29 mouse cellular contexts compared by ENCODE assay signal in genomic region chr7:64450631-64451030, GRCm38 (mm10). TPM values are rescaled to one million over a fixed set of nuclear protein-coding genes. Genes with fewer than 3 reads are reported as not detected.
A peak's percentile ranks its signal among the peaks of the same experiment; 100 is the strongest.
DNase-seq lines count a peak whose midpoint lies in the region; ATAC-seq and TF ChIP-seq lines count a peak whose summit lies in the region.
"Had no signal": no experiment of that assay in that cellular context is flagged by ENCODE, and none has a peak within 500 bp of the region (broad histone marks: within the 10 kb centered on the region; RNA-seq: fewer than 3 reads in every experiment).

No protein-coding gene starts in this region.

- peak; percentile 34; the same call in 1 of the 2 replicates for ATAC-seq in hindbrain, embryonic 16.5 days
- no peak for ATAC-seq in hindbrain, embryonic 13.5 days (ENCODE audit: low FRiP score)
- ATAC-seq in forebrain, embryonic 16.5 days = peak; percentile 47
- ATAC-seq: inflammation-experienced regulatory T-cells, adult 6 months; Patski had no signal

- no peaks in the 10 kb centered on the region for H3K79me2 ChIP-seq in heart, adult 2 months (replicated peaks; ENCODE audit: control insufficient read depth, insufficient read depth, low read length)

- H3K36me3 ChIP-seq in hindbrain, embryonic 16.5 days (ENCODE audit: control insufficient read depth, insufficient read depth, low read length) = no peaks in the 10 kb centered on the region
- H3K36me3 ChIP-seq in hindbrain, embryonic 13.5 days = no peaks in the 10 kb centered on the region
- no peaks in the 10 kb centered on the region for H3K36me3 ChIP-seq in forebrain, embryonic 16.5 days (ENCODE audit: control insufficient read depth, insufficient read depth)
- no peaks in the 10 kb centered on the region for H3K36me3 ChIP-seq in heart, adult 2 months (ENCODE audit: control insufficient read depth, insufficient read depth, low read length)
- H3K36me3 ChIP-seq: embryonic facial prominence, embryonic 13.5 days; heart, embryonic 10.5 days; limb, embryonic 10.5 days; liver, embryonic 15.5 days; lung, embryonic 15.5 days; neural tube, embryonic 15.5 days had no signal

- peak; percentile 36 to 45 for DNase-seq in cerebellum, postnatal 14 days
- no peak for DNase-seq in cerebellum, adult 9-11 months
- DNase-seq in left cerebral cortex, postnatal 4 days = peak; percentile 62
- no peak for DNase-seq in left cerebral cortex, adult 8-10 months (ENCODE audit: low spot score in 2 of 2)
- no peak for DNase-seq in heart, adult 2 months
- DNase-seq: adrenal gland, postnatal 36 days; embryo, embryonic 11 days; heart, postnatal 4 days; kidney, adult 18-20 months; kidney, postnatal 4 days; liver; lung, postnatal 36 days; thymus, adult 2 months; thymus, postnatal 4 days had no signal

- no peak overlapping the region for H3K9ac ChIP-seq in hindbrain, embryonic 16.5 days (ENCODE audit: low read depth, low read length)
- H3K9ac ChIP-seq in hindbrain, embryonic 13.5 days = no peak overlapping the region
- H3K9ac ChIP-seq in forebrain, embryonic 16.5 days (replicated peaks; ENCODE audit: low read depth, low read length) = no peak overlapping the region
- no peak overlapping the region for H3K9ac ChIP-seq in heart, adult 2 months (ENCODE audit: low read depth, low read length)
- H3K9ac ChIP-seq: embryonic facial prominence, embryonic 13.5 days; liver, embryonic 15.5 days; lung, embryonic 15.5 days; neural tube, embryonic 15.5 days had no signal

- H3K4me3 ChIP-seq in hindbrain, embryonic 16.5 days (ENCODE audit: low read length) = no peak overlapping the region
- no peak overlapping the region for H3K4me3 ChIP-seq in hindbrain, embryonic 13.5 days
- H3K4me3 ChIP-seq in forebrain, embryonic 16.5 days (replicated peaks; ENCODE audit: low read length) = no peak overlapping the region
- no peak overlapping the region for H3K4me3 ChIP-seq in heart, adult 2 months
- H3K4me3 ChIP-seq: embryonic facial prominence, embryonic 13.5 days; erythroblast, embryonic 14.5 days; heart, embryonic 10.5 days; left cerebral cortex, adult 2 months; limb, embryonic 10.5 days; liver, embryonic 15.5 days; lung, embryonic 15.5 days; megakaryocyte, embryonic 14.5 days; neural tube, embryonic 15.5 days had no signal

- 62% methylated on average over 13 of the region's 13 CpGs for WGBS in hindbrain, embryonic 16.5 days
- 82% methylated on average over 13 of the region's 13 CpGs for WGBS in hindbrain, embryonic 13.5 days
- WGBS in forebrain, embryonic 16.5 days = 36% methylated on average over 13 of the region's 13 CpGs
- WGBS in heart, adult 2 months = 78% methylated on average over 13 of the region's 13 CpGs

- no peak overlapping the region; the same call in 1 of the 2 replicates for H3K27ac ChIP-seq in hindbrain, embryonic 16.5 days (ENCODE audit: low read depth, low read length)
- H3K27ac ChIP-seq in hindbrain, embryonic 13.5 days = no peak overlapping the region
- peak overlapping the region; percentile 73 for H3K27ac ChIP-seq in forebrain, embryonic 16.5 days (ENCODE audit: low read length)
- H3K27ac ChIP-seq in heart, adult 2 months = no peak overlapping the region
- H3K27ac ChIP-seq: embryonic facial prominence, embryonic 13.5 days; heart, embryonic 10.5 days; limb, embryonic 10.5 days; liver, embryonic 15.5 days; lung, embryonic 15.5 days; neural tube, embryonic 15.5 days; stomach, postnatal 0 days had no signal

- H3K27me3 ChIP-seq in hindbrain, embryonic 16.5 days (replicated peaks; ENCODE audit: control insufficient read depth, insufficient read depth, low read length) = no peaks in the 10 kb centered on the region
- no peaks in the 10 kb centered on the region for H3K27me3 ChIP-seq in hindbrain, embryonic 13.5 days
- H3K27me3 ChIP-seq in forebrain, embryonic 16.5 days (replicated peaks; ENCODE audit: control insufficient read depth, insufficient read depth, low read length) = no peaks in the 10 kb centered on the region
- H3K27me3 ChIP-seq in heart, adult 2 months (ENCODE audit: control insufficient read depth, insufficient read depth, low read length) = no peaks in the 10 kb centered on the region
- H3K27me3 ChIP-seq: embryonic facial prominence, embryonic 13.5 days; liver, embryonic 15.5 days; lung, embryonic 15.5 days; megakaryocyte, embryonic 14.5 days; neural tube, embryonic 15.5 days had no signal

- no peak for TF ChIP-seq EP300 in heart, adult 2 months (IDR thresholded peaks at IDR 0.05; ENCODE audit: insufficient read depth, low read depth, low read length)

- no peaks in the 10 kb centered on the region for H3K4me1 ChIP-seq in hindbrain, embryonic 16.5 days (ENCODE audit: control insufficient read depth, insufficient read depth, low read depth, low read length)
- H3K4me1 ChIP-seq in hindbrain, embryonic 13.5 days (replicated peaks) = peaks cover 14% of the 10 kb centered on the region; the same call in 1 of the 2 replicates
- peaks cover 22% of the 10 kb centered on the region for H3K4me1 ChIP-seq in forebrain, embryonic 16.5 days (replicated peaks; ENCODE audit: control insufficient read depth, insufficient read depth, low read length)
- no peaks in the 10 kb centered on the region for H3K4me1 ChIP-seq in heart, adult 2 months (ENCODE audit: control insufficient read depth, insufficient read depth, low read length)
- H3K4me1 ChIP-seq: embryonic facial prominence, embryonic 13.5 days; heart, embryonic 10.5 days; limb, embryonic 10.5 days; liver, embryonic 15.5 days; lung, embryonic 15.5 days; megakaryocyte, embryonic 14.5 days; neural tube, embryonic 15.5 days had no signal

- intact Hi-C loops in left cerebral cortex, postnatal 4 days (cut with DNase I) = no loop called here
- intact Hi-C loops in heart, adult 2 months (cut with DNase I) = no loop called here

- H3K9me3 ChIP-seq in hindbrain, embryonic 16.5 days (ENCODE audit: control insufficient read depth, low read length) = no peaks in the 10 kb centered on the region
- H3K9me3 ChIP-seq in hindbrain, embryonic 13.5 days = no peaks in the 10 kb centered on the region
- H3K9me3 ChIP-seq in forebrain, embryonic 16.5 days (ENCODE audit: control insufficient read depth, low read length) = no peaks in the 10 kb centered on the region
- H3K9me3 ChIP-seq: embryonic facial prominence, embryonic 13.5 days; heart, embryonic 10.5 days; limb, embryonic 10.5 days; liver, embryonic 15.5 days; lung, embryonic 15.5 days; neural tube, embryonic 15.5 days had no signal

- TF ChIP-seq CTCF in heart, adult 2 months (IDR thresholded peaks at IDR 0.05) = no peak

- no peak overlapping the region for H3K4me2 ChIP-seq in hindbrain, embryonic 16.5 days (ENCODE audit: low read length)
- H3K4me2 ChIP-seq in hindbrain, embryonic 13.5 days = no peak overlapping the region
- H3K4me2 ChIP-seq in forebrain, embryonic 16.5 days (ENCODE audit: low read length) = no peak overlapping the region
- H3K4me2 ChIP-seq: embryonic facial prominence, embryonic 13.5 days; liver, embryonic 15.5 days; lung, embryonic 15.5 days; neural tube, embryonic 15.5 days had no signal

- TF ChIP-seq POLR2A in heart, adult 2 months (IDR thresholded peaks at IDR 0.05; ENCODE audit: insufficient read depth, low read depth, low read length) = no peak

RNA-seq across cellular contexts. Expression of gene Apba2, which starts 50.9 kb away (rescaled TPM):
- 173 and 186 TPM in 2 replicates for polyA plus RNA-seq in hindbrain, embryonic 16.5 days (2015; fragmentation: Nextera tagmentation; extraction: Ambion mirVana)
- 152 and 154 TPM in 2 replicates for polyA plus RNA-seq in hindbrain, embryonic 13.5 days (2015; fragmentation: Nextera tagmentation; extraction: Ambion mirVana)
- 100 to 1,000 TPM; 204 to 211 TPM for total RNA-seq in left cerebral cortex, postnatal 4 days (2021)
- total RNA-seq in left cerebral cortex, adult 8-10 months (2022) = 100 to 1,000 TPM; 215 to 224 (median 220) TPM
- polyA plus RNA-seq in forebrain, embryonic 16.5 days (2015; fragmentation: Nextera tagmentation; extraction: Ambion mirVana) = 161 and 176 TPM in 2 replicates
- total RNA-seq in heart, adult 2 months (2021) = 1 to 10 TPM in 1 of 2 experiments, under 1 TPM in 1; 0.68 to 1.2 TPM
- polyA plus RNA-seq in heart, adult 2 months (2012; rRNA removed) = 0.90 and 1.0 TPM in 2 replicates
- polyA plus RNA-seq: erythroblast, embryonic 14.5 days; inflammation-experienced regulatory T-cells, adult 6 months; Patski had no signal

RNA-seq across cellular contexts. Expression of gene Mcee, which starts 58.2 kb away (rescaled TPM):
- polyA plus RNA-seq in hindbrain, embryonic 16.5 days (2015; fragmentation: Nextera tagmentation; extraction: Ambion mirVana) = 51.2 and 67.9 TPM in 2 replicates
- polyA plus RNA-seq in hindbrain, embryonic 13.5 days (2015; fragmentation: Nextera tagmentation; extraction: Ambion mirVana) = 41.8 and 53.3 TPM in 2 replicates
- total RNA-seq in left cerebral cortex, postnatal 4 days (2021) = 10 to 100 TPM; 21.4 to 25.6 TPM
- 10 to 100 TPM; 43.9 to 54.1 (median 48.2) TPM for total RNA-seq in left cerebral cortex, adult 8-10 months (2022)
- 30.5 and 31.6 TPM in 2 replicates for polyA plus RNA-seq in forebrain, embryonic 16.5 days (2015; fragmentation: Nextera tagmentation; extraction: Ambion mirVana)
- 100 to 1,000 TPM; 169 to 198 TPM for total RNA-seq in heart, adult 2 months (2021)
- polyA plus RNA-seq in heart, adult 2 months (2012; rRNA removed) = 92.4 and 134 TPM in 2 replicates

RNA-seq across cellular contexts. Expression of gene Mphosph10, which starts 58.6 kb away (rescaled TPM):
- polyA plus RNA-seq in hindbrain, embryonic 16.5 days (2015; fragmentation: Nextera tagmentation; extraction: Ambion mirVana) = 21.3 and 22.8 TPM in 2 replicates
- polyA plus RNA-seq in hindbrain, embryonic 13.5 days (2015; fragmentation: Nextera tagmentation; extraction: Ambion mirVana) = 27.9 and 28.8 TPM in 2 replicates
- 10 to 100 TPM; 15.0 to 17.9 TPM for total RNA-seq in left cerebral cortex, postnatal 4 days (2021)
- total RNA-seq in left cerebral cortex, adult 8-10 months (2022) = 10 to 100 TPM; 14.2 to 18.7 (median 16.9) TPM
- 27.7 and 28.7 TPM in 2 replicates for polyA plus RNA-seq in forebrain, embryonic 16.5 days (2015; fragmentation: Nextera tagmentation; extraction: Ambion mirVana)
- total RNA-seq in heart, adult 2 months (2021) = 10 to 100 TPM; 10.8 to 15.3 TPM
- 0.66 and 2.0 TPM in 2 replicates for polyA plus RNA-seq in heart, adult 2 months (2012; rRNA removed)

Comparison
In these comparisons a context has a peak if more than half of its experiments do, and no peak if none do; other contexts are left out.
1. DNase-seq: peak in cerebellum, postnatal 14 days (2 of 2) and left cerebral cortex, postnatal 4 days (single experiment); none in cerebellum, adult 9-11 months (single experiment), left cerebral cortex, adult 8-10 months (0 of 2) and heart, adult 2 months (0 of 2).
2. RNA of gene Apba2, which starts 50.9 kb away (polyA plus RNA-seq): 161 to 176 TPM in forebrain, embryonic 16.5 days, 173 to 186 TPM in hindbrain, embryonic 16.5 days and 152 to 154 TPM in hindbrain, embryonic 13.5 days; 0.90 to 1.0 TPM in heart, adult 2 months; every median in the first group is over 10 times any median in the second.